Mouse (Mus musculus): ENCODE results near the gene Olfr1474. TPM values are rescaled to one million over a fixed set of nuclear protein-coding genes. Genes with fewer than 3 reads are reported as not detected.
"Not testable (repeated sequence)": the region's sequence is repeated elsewhere in the genome, so short reads cannot be mapped to it uniquely, and the experiment has no call there.

The Olfr1474 gene
- not detected for total RNA-seq (2018; cell fraction: chromatin; rRNA removed)
- total RNA-seq (2018; cell fraction: cytosol; rRNA removed): not detected
- total RNA-seq (2018; cell fraction: nucleus; rRNA removed): not detected
- not detected in 3 replicates for polyA plus RNA-seq (2018)

GRCm38 (mm10) chr19:13469265-13469664 is at the start of gene Olfr1474:
Gene Olfr1474, plus strand, starts transcription at chr19:13469565.
- H3K79me2 ChIP-seq (ENCODE audit: inconsistent target); H3K4me3 ChIP-seq (ENCODE audit: inconsistent target); H3K27ac ChIP-seq; H3K36me3 ChIP-seq (ENCODE audit: inconsistent target): not testable (repeated sequence)
- WGBS (ENCODE audit: missing documents): 82% methylated on average over 4 of the region's 4 CpGs

GRCm38 (mm10) chr19:13443109-13443508 is 26.3 kb upstream of the Olfr1474 start, which contains the start of gene Olfr1471:
Gene Olfr1471, plus strand, starts transcription at chr19:13443409.
- H3K36me3 ChIP-seq (ENCODE audit: inconsistent target); H3K79me2 ChIP-seq (ENCODE audit: inconsistent target); H3K4me3 ChIP-seq (ENCODE audit: inconsistent target); H3K27ac ChIP-seq: not testable (repeated sequence)
- 74% methylated on average over 2 of the region's 2 CpGs for WGBS (ENCODE audit: missing documents)

- Histone ChIP-seq H3K4me3 (ENCODE audit: inconsistent target) (no peak within 1 kb of the TSS), H3K27ac (no peak within 1 kb of the TSS), H3K36me3 (ENCODE audit: inconsistent target) (no peaks in the 10 kb centered on the region), H3K79me2 (ENCODE audit: inconsistent target) (no peaks in the 10 kb centered on the region)
- WGBS (ENCODE audit: missing documents): 75% methylated on average over 1 of the region's 1 CpGs
These were observed 13.4 kb upstream of the Olfr1474 start, which contains the start of gene Olfr1472 for GRCm38 (mm10) chr19:13455986-13456385. Gene Olfr1472, minus strand, starts transcription at chr19:13456086.

GRCm38 (mm10) chr19:13480096-13480495 is 10.7 kb downstream of the Olfr1474 start, which contains the start of gene Olfr1475:
Gene Olfr1475, minus strand, starts transcription at chr19:13480196.
- H3K27ac ChIP-seq: no peak within 1 kb of the TSS
- no peaks in the 10 kb centered on the region for H3K79me2 ChIP-seq (ENCODE audit: inconsistent target)
- H3K4me3 ChIP-seq (ENCODE audit: inconsistent target): no peak within 1 kb of the TSS
- H3K36me3 ChIP-seq (ENCODE audit: inconsistent target): no peaks in the 10 kb centered on the region

GRCm38 (mm10) chr19:13500246-13500645 is 30.9 kb downstream of the Olfr1474 start, which contains the start of gene Olfr1477:
Gene Olfr1477, plus strand, starts transcription at chr19:13500546.
- no peaks in the 10 kb centered on the region for H3K79me2 ChIP-seq (ENCODE audit: inconsistent target)
- H3K36me3 ChIP-seq (ENCODE audit: inconsistent target): no peaks in the 10 kb centered on the region
- H3K4me3 ChIP-seq (ENCODE audit: inconsistent target): no peak within 1 kb of the TSS
- no peak within 1 kb of the TSS for H3K27ac ChIP-seq
- WGBS (ENCODE audit: missing documents): 67% methylated on average over 2 of the region's 3 CpGs

Other genes starting within 250 kb of the Olfr1474 start
- not detected in 3 replicates for gene Olfr1463, start 238.2 kb upstream of the Olfr1474 start, polyA plus RNA-seq (2018)
- gene Olfr1465, start 154.0 kb upstream of the Olfr1474 start, polyA plus RNA-seq (2018): not detected in 3 replicates
- not detected in 3 replicates for gene Olfr1466, start 130.7 kb upstream of the Olfr1474 start, polyA plus RNA-seq (2018)
- not detected in 3 replicates for gene Olfr1467, start 107.3 kb upstream of the Olfr1474 start, polyA plus RNA-seq (2018)
- gene Olfr1469, start 61.7 kb upstream of the Olfr1474 start, polyA plus RNA-seq (2018): not detected in 3 replicates
- not detected in 3 replicates for gene Olfr1471, start 26.2 kb upstream of the Olfr1474 start, polyA plus RNA-seq (2018)
- gene Olfr1472, start 13.5 kb upstream of the Olfr1474 start, polyA plus RNA-seq (2018): not detected in 3 replicates
- gene Olfr1475, start 10.6 kb downstream of the Olfr1474 start, polyA plus RNA-seq (2018): not detected in 3 replicates
- not detected in 3 replicates for gene Olfr1477, start 31.0 kb downstream of the Olfr1474 start, polyA plus RNA-seq (2018)
- not detected in 3 replicates for gene Olfr1480, start 58.3 kb downstream of the Olfr1474 start, polyA plus RNA-seq (2018)
- gene Olfr1484, start 113.9 kb downstream of the Olfr1474 start, polyA plus RNA-seq (2018): not detected in 3 replicates
- not detected in 3 replicates for gene Olfr1487, start 147.8 kb downstream of the Olfr1474 start, polyA plus RNA-seq (2018)
- not detected in 3 replicates for gene Olfr1489, start 162.1 kb downstream of the Olfr1474 start, polyA plus RNA-seq (2018)
- gene Olfr1490, start 181.5 kb downstream of the Olfr1474 start, polyA plus RNA-seq (2018): not detected in 3 replicates
- gene Olfr1491, start 227.7 kb downstream of the Olfr1474 start, polyA plus RNA-seq (2018): not detected in 3 replicates